Mouse (Mus musculus) layer of hippocampus, postnatal 25 days (tissue): ENCODE measurements around the gene Ext2. TPM values are rescaled to one million over a fixed set of nuclear protein-coding genes. Genes with fewer than 3 reads are reported as not detected.
A peak's percentile ranks its signal among the peaks of the same experiment; 100 is the strongest.

Experiments used
- DNase-seq, 2 experiments: peaks; one replicate each; pipeline ENCODE4 v3.0.0; 2022; ENCODE audit warnings: mixed read lengths in 2 of 2, low spot score in 1 of 2; ENCODE audit errors: extremely low spot score in 1 of 2
- total RNA-seq, 2 experiments: library from RNA; stranded (reverse); gene quantifications; 2 replicates each; pipeline ENCODE4 v1.2.3; 2021

The Ext2 gene
- total RNA-seq, 2 experiments from 2014 or later = 50.2 to 51.0 TPM

GRCm38 (mm10) chr2:93696181-93696641, 126.2 kb downstream of the Ext2 start:
- DNase-seq = no peak

- no peak for DNase-seq
Measured at GRCm38 (mm10) chr2:93693101-93693500, 129.3 kb downstream of the Ext2 start.

- DNase-seq = no peak
Measured at GRCm38 (mm10) chr2:93690064-93690930, 132.1 kb downstream of the Ext2 start.

DNA sequence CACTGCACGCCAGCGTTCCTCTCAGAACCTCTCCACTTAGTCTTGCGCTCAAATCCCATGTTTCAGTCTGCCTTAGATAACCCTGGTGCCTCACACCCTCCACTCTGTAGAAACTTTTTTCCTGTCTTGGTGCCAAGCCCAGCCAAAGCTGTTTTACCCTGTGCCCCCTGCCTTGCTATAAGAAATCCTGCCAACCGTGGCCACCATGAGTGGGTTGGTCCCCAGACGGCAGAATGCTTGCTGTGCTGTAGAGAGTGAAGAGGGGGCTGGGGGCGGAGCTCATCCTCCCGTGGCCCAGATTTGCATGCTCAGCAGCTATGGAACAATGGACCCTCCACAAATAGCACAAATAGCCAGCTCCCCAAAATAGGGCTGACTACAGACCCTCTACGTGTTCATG, 138.7 kb downstream of the Ext2 start:
- no peak for DNase-seq

- no peak for DNase-seq
Measured at GRCm38 (mm10) chr2:93682601-93683202, 139.7 kb downstream of the Ext2 start.

DNA sequence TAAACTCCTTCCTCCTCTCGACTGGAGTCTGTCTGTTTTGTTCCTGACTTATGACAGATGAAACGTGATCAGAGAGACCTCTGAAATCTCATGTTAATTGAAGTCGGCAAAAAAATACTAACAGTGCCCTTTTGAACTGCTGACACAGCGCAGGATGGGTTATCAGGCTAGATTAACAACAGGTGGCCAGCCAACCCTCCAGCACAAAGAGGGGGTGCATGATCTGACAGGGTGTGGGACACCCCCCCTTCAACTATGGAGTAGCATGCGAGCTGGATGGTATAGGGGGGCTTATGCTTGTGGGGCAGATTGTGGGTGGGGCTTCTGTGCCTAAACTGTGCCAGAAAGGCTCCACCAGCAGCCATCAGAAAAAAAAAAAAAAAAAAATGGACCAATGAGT, 141.0 kb downstream of the Ext2 start:
- DNase-seq = no peak

GRCm38 (mm10) chr2:93677231-93677630, 145.1 kb downstream of the Ext2 start:
- no peak for DNase-seq

- DNase-seq = no peak
Measured at GRCm38 (mm10) chr2:93671573-93672184, 150.7 kb downstream of the Ext2 start.

DNA sequence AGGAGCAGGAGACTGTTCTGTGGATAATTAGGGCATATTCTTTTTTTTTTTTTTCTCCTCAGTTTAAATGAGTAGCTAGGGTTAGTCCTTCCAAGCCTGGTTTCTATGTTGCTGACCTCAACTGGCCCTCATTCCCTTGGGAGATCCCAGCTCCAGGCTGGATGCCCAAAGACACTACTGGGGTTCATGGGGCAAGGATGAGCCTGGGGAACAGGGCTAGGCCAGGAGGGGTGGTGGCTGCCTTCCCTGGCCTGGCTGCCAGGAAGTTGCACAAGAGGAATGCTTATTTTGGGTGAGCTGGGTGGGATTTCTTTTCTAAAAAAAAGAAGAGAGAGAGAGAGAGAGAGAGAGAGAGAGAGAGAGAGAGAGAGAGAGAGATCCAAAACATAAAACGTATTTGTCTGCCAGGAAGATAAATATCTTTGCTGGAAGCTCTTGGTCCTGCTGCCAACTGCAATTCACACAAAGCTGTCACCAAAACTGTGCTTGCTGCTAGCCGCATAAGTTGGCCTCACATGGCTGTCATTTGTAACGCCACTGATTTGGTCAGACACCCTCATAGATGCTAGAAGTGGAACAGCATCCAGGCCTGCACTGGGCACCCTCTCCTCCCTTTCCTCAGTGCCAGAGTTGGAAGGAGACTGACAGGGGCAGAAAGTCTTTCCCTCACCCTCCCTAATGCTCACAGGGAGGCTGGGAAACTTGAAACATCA, 156.1 kb downstream of the Ext2 start:
- DNase-seq = no peak

DNA sequence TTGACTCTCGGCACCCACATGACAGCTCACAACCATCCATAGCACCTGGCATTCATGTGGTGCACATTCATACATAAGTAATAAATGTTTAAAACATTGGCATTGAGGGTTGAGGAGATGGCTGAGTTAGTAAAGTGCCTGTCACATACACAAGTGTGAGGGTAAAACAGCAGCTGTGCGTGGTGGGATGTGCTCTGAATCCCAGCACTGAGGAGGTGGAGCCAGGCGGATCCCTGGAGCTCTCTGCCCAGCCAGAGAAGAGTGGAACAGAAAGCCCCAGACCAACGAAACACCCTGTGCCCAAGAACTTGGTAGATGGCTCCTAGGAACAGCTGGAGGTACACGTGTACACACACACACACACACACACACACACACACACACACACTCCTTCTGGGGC, 156.9 kb downstream of the Ext2 start:
- DNase-seq = no peak

DNA sequence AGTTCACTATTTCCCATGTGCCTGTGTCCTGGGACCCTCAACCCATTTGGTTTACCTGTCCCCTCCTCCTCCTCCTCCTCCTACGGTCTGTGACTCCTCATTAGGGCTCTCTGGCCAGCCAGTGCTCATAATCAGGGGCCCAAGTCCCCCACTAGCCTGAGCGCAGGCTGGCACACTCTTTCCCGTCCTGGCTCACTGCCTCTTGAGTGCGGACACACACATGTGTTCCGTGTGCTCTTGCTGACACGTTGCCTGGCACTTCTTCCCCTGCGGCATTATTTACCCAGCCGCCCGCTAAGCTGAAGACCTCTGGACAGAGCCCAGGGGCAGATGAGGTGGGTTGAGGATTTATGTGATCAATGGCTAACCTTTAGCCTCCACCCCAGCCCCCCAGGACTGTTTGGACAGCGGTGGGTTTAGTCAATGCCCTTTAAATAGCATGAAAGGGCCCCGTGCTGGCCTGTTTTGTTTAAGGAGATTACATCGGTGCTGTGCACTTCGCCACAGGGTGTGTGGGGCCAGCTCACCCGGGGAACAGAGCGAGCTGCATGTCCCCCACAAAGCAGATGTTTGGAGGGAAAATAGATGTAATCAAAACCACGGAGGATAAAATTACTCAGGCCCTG, 160.0 kb downstream of the Ext2 start:
- DNase-seq = no peak

GRCm38 (mm10) chr2:93661096-93661495, 161.3 kb downstream of the Ext2 start:
- no peak for DNase-seq

DNA sequence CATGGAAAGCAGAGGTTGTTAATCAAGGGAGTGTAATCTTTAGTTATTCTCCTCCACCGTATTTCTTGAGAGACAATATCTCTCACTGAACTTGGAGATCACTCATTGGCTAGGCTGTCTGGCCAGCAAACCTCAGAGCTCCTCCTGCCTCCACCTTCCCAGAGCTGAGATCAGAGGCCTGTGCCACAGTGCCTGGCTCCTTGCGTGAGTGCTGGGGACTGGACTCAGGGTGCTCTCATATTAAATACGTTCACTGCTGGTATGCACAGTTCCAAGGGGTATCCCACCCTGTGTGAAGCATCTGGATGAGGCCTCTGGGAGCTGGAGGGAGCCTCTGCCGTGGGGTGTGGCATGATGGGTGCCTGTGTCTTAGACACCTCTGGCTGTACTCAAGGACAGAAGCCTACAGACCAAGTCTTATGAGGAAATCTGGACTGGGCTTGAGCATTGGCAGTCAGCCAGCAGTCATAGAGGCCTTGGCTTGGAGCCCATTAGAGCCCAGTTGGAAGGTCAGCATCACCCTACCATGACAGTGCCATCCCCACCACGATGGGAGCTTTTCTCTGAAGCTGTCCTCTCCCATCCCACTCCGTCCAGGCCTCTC, 162.6 kb downstream of the Ext2 start:
- DNase-seq = no peak

DNA sequence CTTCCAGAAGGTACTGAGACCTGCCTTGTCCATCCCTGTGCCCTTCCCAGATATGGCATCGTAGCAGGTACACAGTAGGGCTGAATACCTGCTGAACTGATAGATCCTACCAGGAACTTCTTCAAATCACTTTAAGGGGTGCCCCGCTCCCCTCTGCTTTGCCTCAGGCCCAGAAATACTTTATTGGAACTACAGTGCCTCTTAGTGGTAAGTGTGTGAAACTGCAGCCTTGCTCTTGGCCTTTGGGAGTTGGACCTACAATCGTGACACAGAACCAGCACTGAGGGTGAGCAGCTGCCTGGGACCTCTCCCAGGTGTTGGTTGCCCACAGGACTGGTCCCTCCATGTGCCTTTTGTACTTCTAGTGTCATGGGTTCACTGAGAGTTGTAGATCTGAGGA, 163.4 kb downstream of the Ext2 start:
- DNase-seq = peak in 1 of 2 experiments; percentile 27

GRCm38 (mm10) chr2:93654336-93655055, 167.9 kb downstream of the Ext2 start:
- no peak for DNase-seq

DNA sequence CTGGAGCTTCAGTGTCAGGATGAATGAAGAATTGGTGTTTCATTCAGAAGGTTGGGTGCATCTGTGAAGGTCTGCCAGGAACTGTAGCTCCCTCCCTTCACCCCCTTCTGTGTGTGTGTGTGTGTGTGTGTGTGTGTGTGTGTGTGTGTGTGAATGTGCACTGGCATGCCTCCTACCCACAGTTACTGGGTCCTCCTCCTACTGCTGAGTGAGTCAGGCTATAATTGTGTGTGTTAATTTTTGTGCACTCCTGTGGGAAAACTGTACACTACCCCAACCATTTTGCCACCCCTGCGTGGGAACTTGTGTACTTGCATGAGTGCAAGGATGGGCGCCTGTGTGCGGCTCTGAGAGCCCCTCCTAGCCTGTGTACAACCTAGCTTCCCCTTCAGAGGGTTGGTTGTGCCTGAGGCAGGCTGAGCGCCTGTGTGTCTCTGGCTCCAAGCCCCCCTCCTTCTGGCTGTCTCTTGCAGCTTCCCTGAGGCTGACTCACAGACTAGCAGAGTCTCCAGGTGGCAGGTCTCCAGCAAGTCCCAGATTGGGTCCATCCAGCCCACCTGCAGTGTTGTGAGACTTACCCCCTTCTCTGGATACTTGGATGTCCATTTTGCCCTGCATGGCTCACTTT, 173.0 kb downstream of the Ext2 start:
- no peak for DNase-seq

- DNase-seq = no peak
Measured at GRCm38 (mm10) chr2:93647924-93648575, 174.3 kb downstream of the Ext2 start.
